Mouse (Mus musculus) ES-Bruce4 (cell line): ENCODE measurements around the gene Tgfbr3.

Experiments
- CTCF ChIP-seq: IDR thresholded peaks from one replicate; pipeline ENCODE4 v1.8.1; 2011; ENCODE audit warnings: low read depth, low read length
- POLR2A ChIP-seq: IDR thresholded peaks from one replicate; pipeline ENCODE4 v1.8.1; 2011; ENCODE audit warnings: low read length; ENCODE audit not compliant: insufficient read depth

DNA sequence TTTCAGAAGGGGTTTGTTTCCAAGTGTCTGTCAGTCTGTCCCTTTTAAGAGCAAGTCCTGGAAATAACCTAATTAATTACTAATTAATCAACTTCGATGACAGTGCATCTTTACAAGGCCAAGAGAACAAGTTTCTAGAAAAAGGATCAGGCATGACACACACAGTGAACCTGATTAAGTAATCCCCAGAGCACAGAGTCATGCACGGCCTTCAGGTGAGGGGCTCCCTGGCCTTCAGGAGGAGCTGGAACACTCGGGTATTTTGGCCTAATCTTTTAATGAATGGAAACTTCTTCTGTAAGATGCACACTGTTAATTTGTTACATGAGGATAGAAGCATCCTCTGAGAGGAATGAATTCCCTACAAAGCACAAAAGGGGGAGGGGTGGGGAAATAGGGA lies 215.9 kb downstream of the Tgfbr3 start:
- no peak for TF ChIP-seq POLR2A
- no peak for TF ChIP-seq CTCF
